Mouse (Mus musculus) thymus, adult 2 months (tissue): ENCODE measurements at regions not wholly inside any gene's neighbourhood (a gene's known extent, or its start where the extent isn't known, plus 50 kb on each side); places are given as distances from the start of the nearest gene placed in this dataset.

ENCODE experiments used
- DNase-seq: peaks from one replicate; pipeline ENCODE4 v3.0.0; 2021
- H3K27ac ChIP-seq: fragments of 200-500 bp; 2 replicates; pipeline ENCODE4 v1.5.1; 2012; ENCODE audit warnings: low read length, control low read depth; ENCODE audit not compliant: control insufficient read depth, insufficient read depth
- H3K27me3 ChIP-seq: fragments of 200-500 bp; 2 replicates; pipeline ENCODE4 v1.6.1; 2012; ENCODE audit warnings: mild to moderate bottlenecking, low read length, moderate library complexity, mixed read lengths; ENCODE audit not compliant: control insufficient read depth, insufficient read depth
- H3K36me3 ChIP-seq: fragments of 200-500 bp; 2 replicates; pipeline ENCODE4 v1.6.1; 2012; ENCODE audit warnings: mild to moderate bottlenecking, low read length, moderate library complexity; ENCODE audit not compliant: control insufficient read depth, insufficient read depth
- H3K4me1 ChIP-seq: fragments of 200-500 bp; replicated peaks from 2 replicates; pipeline ENCODE4 v1.6.1; 2012; ENCODE audit warnings: low read length; ENCODE audit not compliant: control insufficient read depth, insufficient read depth
- H3K4me3 ChIP-seq: fragments of 200-500 bp; 2 replicates; pipeline ENCODE4 v1.5.1; 2012; ENCODE audit warnings: mild to moderate bottlenecking, low read length, control low read depth, moderate library complexity; ENCODE audit not compliant: control insufficient read depth, insufficient read depth
- CTCF ChIP-seq: fragments of 200-500 bp; IDR thresholded peaks from 2 replicates; pipeline ENCODE4 v1.5.1; 2012; ENCODE audit warnings: mild to moderate bottlenecking, control low read depth, low read length, moderate library complexity, borderline replicate concordance; ENCODE audit not compliant: control insufficient read depth, poor library complexity, insufficient read depth; ENCODE audit errors: extremely low read depth
- POLR2A ChIP-seq: fragments of 200-500 bp; IDR thresholded peaks from 2 replicates; pipeline ENCODE4 v1.6.1; 2012; ENCODE audit warnings: mild to moderate bottlenecking, low read length, control low read depth, moderate library complexity; ENCODE audit not compliant: control insufficient read depth, poor library complexity, insufficient read depth; ENCODE audit errors: extremely low read depth
- WGBS: fragments of 180-500 bp; shearing (Covaris S2); methylation state at CpG from one replicate; pipeline ENCODE4 v1.1.7; 2018; 5-methylcytosine and 5-hydroxymethylcytosine counted together

DNA sequence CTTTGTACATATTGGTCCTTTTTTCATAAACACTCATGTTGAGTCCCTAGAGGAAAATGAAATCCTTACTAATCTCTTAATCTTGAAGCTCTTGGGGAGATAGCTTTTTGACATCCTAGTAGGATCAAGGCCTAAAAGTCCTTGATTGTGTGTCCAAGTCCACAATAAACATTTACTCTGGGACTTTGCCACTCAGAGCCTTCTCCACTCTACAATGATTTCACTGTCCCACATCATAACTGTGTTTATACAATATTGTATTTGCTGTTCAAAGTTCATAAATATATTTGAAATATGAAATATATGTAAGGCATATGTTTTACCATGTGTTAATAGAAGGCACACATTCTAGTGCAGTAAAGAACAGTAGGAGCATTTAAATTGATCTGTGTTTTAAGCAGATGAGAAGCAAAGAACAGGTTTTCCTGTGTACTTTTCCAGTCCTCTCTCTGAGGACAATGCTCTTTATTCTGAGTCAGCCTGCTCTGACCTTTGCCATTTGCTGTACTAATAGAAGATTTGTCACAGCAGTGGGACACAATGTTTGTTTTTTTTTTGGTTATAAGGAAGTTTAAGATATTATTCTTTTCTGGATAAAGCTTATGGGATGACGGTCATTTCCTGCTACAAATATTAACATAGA, 130.7 kb upstream of the Gprin3 start:
- WGBS, result 93% methylated on average over 1 of the region's 1 CpGs
- DNase-seq, result no peak
- H3K27me3 ChIP-seq, result no peaks in the 10 kb centered on the region
- H3K36me3 ChIP-seq, result no peaks in the 10 kb centered on the region
- no peak overlapping the region for H3K4me3 ChIP-seq
- H3K27ac ChIP-seq, result no peak overlapping the region
- H3K4me1 ChIP-seq, result no peaks in the 10 kb centered on the region
- TF ChIP-seq CTCF (no peak), POLR2A (no peak)

DNA sequence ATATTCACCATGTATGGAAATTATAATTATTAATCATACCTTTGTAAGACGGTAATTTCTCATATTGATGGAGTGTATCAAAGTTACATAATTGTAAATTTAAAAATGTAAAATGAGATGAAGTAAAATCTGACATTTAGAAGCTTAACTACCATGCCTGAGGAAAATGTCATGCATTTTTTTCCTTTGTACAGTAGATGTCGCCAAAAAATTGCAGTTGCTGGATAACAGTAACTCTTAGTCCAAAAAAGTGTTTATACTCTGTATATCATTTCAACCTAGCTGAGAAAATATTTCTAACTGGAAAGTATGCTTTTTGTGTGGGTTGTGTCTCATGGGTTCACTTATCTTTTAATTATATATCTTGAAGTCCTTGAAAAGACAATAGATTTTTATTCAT, 110.9 kb upstream of the Gprin3 start:
- Histone ChIP-seq H3K36me3 (no peaks in the 10 kb centered on the region), H3K27me3 (no peaks in the 10 kb centered on the region), H3K4me1 (no peaks in the 10 kb centered on the region), H3K27ac (no peak overlapping the region), H3K4me3 (no peak overlapping the region)
- DNase-seq, result no peak
- no peak for TF ChIP-seq CTCF
- no peak for TF ChIP-seq POLR2A
- 68% methylated on average over 2 of the region's 2 CpGs for WGBS

DNA sequence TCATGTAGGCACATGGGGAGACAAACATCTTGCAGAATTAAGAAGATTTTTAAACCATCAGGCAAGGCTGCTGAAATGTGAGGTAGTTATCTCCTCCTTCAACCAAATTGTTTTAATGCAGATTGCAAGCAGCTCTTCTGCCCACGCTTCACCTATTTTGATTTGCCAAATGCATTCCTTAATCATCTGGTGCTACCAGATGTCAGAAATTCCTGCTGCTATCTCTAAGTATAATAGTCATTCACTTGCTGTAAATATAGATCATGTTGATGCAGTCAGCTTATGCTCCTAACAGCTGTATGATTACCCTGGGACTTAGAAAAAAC, 98.8 kb upstream of the Gprin3 start:
- Histone ChIP-seq H3K27ac (no peak overlapping the region), H3K4me1 (no peaks in the 10 kb centered on the region), H3K36me3 (no peaks in the 10 kb centered on the region), H3K4me3 (no peak overlapping the region), H3K27me3 (no peaks in the 10 kb centered on the region)
- 79% methylated on average over 1 of the region's 1 CpGs for WGBS
- TF ChIP-seq CTCF, result no peak
- no peak for TF ChIP-seq POLR2A
- no peak for DNase-seq

DNA sequence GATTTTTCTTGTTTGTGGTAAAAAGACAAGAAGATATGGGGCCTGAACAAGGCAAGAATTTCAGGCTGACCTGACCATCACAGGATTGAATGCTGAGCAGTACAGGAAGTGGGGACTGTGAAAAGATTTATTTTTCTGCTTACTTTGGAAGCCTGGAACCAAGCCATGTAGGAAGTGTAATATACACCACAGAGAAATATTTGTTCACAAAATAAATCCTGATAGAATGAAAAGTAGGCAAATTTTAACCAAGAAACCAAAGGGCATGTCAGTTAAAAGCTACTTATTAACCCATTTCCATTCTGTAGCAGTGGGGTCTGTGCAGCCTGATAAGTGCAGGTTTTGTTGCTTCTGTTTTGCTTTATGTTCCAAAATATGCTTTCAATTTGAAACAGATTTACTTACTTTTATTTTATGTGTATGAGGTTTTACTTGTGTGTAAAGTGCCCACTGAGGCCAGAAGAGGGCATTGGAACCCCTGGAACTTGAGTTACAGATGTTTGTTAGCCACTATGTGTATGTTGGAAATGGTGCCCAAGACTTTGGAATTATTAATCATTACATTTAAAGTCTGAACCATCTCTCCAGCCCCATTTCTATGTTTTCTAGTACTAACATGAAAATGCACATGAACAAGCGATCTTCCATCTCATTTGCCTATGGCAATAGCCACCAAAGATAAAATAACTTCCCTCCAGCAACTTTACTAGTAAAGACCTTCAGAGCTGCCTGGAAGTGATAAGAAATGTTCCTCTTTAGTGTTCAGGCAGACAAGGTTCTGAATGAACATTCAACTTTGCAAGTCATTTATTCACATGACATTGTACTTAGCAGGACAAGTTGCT, 98.2 kb upstream of the Gprin3 start:
- TF ChIP-seq POLR2A (no peak), CTCF (no peak)
- Histone ChIP-seq H3K27ac (no peak overlapping the region), H3K4me1 (no peaks in the 10 kb centered on the region), H3K27me3 (no peaks in the 10 kb centered on the region), H3K4me3 (no peak overlapping the region), H3K36me3 (no peaks in the 10 kb centered on the region)
- no peak for DNase-seq
- WGBS, result 82% methylated on average over 1 of the region's 1 CpGs

DNA sequence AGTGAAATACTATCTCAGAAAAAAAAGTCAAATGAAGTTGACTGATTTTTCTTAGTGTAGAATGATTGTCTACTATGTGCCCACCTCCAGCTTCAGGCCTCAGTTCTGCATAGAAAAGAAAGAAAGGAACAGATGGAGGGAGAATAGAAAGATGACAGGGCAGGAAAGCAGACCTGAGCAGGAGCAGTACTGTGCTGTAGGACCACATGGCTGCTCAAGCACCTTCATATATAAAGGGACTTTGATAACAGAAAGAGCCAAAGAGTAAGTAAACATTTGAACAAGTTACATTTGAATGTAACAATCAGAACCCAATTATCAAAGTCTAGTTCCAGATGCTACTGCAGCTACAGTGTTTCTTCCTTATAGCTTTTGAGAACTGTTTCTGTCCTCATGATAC, 96.9 kb upstream of the Gprin3 start:
- Histone ChIP-seq H3K36me3 (no peaks in the 10 kb centered on the region), H3K4me3 (no peak overlapping the region), H3K27ac (no peak overlapping the region), H3K4me1 (no peaks in the 10 kb centered on the region), H3K27me3 (no peaks in the 10 kb centered on the region)
- DNase-seq, result no peak
- TF ChIP-seq CTCF (no peak), POLR2A (no peak)

DNA sequence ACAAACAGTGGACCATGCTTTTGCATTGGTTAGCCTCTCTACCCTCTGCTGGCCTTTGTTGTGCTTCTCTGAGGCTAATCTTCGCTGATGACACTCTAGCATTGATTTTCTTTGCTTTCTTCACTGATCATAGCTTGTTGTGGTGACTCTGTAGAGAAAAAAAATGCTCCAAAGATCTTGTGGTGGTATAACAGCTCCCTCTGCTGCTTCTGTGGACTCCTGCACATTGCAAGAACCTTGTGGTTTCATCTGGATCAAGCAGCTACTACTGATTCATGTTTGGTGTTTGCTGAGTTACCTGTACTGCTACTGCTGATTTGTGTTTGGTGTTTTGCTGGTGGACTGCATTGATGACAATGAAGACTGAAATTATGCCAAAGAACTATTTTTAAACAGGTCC, 74.7 kb upstream of the Gprin3 start:
- 51% methylated on average over 1 of the region's 1 CpGs for WGBS
- no peak for TF ChIP-seq POLR2A
- TF ChIP-seq CTCF, result no peak
- Histone ChIP-seq H3K27me3 (no peaks in the 10 kb centered on the region), H3K36me3 (no peaks in the 10 kb centered on the region), H3K4me1 (no peaks in the 10 kb centered on the region), H3K4me3 (no peak overlapping the region), H3K27ac (no peak overlapping the region)
- DNase-seq, result peak; percentile 5

DNA sequence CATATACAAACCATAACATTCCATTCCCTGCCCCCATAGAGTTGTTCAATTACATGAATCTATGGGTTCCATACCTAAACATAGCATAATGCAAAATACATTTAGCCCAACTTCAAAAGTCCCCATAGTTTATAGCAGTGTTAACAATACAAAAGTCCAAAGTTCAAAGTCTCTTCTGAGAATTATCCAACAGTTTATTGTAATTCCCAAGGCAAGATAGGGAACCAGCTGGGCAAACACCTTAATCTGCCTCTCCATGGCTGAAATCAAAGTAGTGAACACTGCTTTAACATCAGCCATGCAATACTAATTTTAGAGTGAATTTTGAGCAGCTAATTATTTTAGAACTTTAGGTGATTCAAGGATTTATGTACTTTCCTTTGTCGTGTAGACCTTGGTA, 72.7 kb upstream of the Gprin3 start:
- DNase-seq, result no peak
- no peaks in the 10 kb centered on the region for H3K4me1 ChIP-seq
- WGBS, result 66% methylated on average over 1 of the region's 1 CpGs
- no peak overlapping the region for H3K4me3 ChIP-seq
- H3K36me3 ChIP-seq, result no peaks in the 10 kb centered on the region
- H3K27me3 ChIP-seq, result no peaks in the 10 kb centered on the region
- TF ChIP-seq POLR2A (no peak), CTCF (no peak)
- H3K27ac ChIP-seq, result no peak overlapping the region
